Mouse (Mus musculus) olfactory bulb, adult 2 months (tissue): ENCODE measurements around the gene Ppp2r5e.

Experiments
- CTCF ChIP-seq: fragments of 200-500 bp; IDR thresholded peaks from 2 replicates; pipeline ENCODE4 v1.5.1; 2012; ENCODE audit warnings: low read depth, mild to moderate bottlenecking, low read length, moderate library complexity; ENCODE audit not compliant: insufficient read depth
- POLR2A ChIP-seq: fragments of 200-500 bp; IDR thresholded peaks from 2 replicates; pipeline ENCODE4 v1.6.1; 2012; ENCODE audit warnings: mild to moderate bottlenecking, low read depth, low read length, moderate library complexity; ENCODE audit not compliant: insufficient read depth

GRCm38 (mm10) chr12:75446245-75446644, 149.8 kb downstream of the Ppp2r5e start:
- TF ChIP-seq POLR2A (no peak), CTCF (no peak)
